Mouse (Mus musculus) myocyte (in vitro differentiated cells): Measurements from ENCODE around the gene Dgkg. TPM values are rescaled to one million over a fixed set of nuclear protein-coding genes. Genes with fewer than 3 reads are reported as not detected.

Experiments used
- H3K27me3 ChIP-seq: one replicate; pipeline ENCODE4 v1.6.1; 2011; ENCODE audit not compliant: control insufficient read depth, insufficient read depth, insufficient read length
- H3K36me3 ChIP-seq: one replicate; pipeline ENCODE4 v1.6.1; 2011; ENCODE audit not compliant: control insufficient read depth, insufficient read depth
- H3K4me2 ChIP-seq: one replicate; pipeline ENCODE4 v1.6.1; 2011; ENCODE audit warnings: low read depth, control low read depth
- H3K4me3 ChIP-seq: one replicate; pipeline ENCODE4 v1.5.1; 2011; ENCODE audit warnings: mild to moderate bottlenecking, control low read depth, moderate library complexity
- H3K79me2 ChIP-seq: one replicate; pipeline ENCODE4 v1.6.1; 2011; ENCODE audit not compliant: control insufficient read depth, insufficient read depth
- H3ac ChIP-seq: one replicate; pipeline ENCODE4 v1.6.1; 2011; ENCODE audit not compliant: control insufficient read depth, insufficient read length
- CEBPB ChIP-seq: IDR thresholded peaks from 2 replicates; pipeline ENCODE4 v1.6.1; 2011; ENCODE audit warnings: mild to moderate bottlenecking, moderate library complexity; ENCODE audit not compliant: poor library complexity, insufficient read depth, severe bottlenecking
- E2F4 ChIP-seq: IDR thresholded peaks from one replicate; pipeline ENCODE4 v1.6.1; 2011; ENCODE audit warnings: mild to moderate bottlenecking, control low read depth, moderate library complexity; ENCODE audit not compliant: insufficient read depth
- MAX ChIP-seq: IDR thresholded peaks from one replicate; pipeline ENCODE4 v1.6.1; 2011; ENCODE audit warnings: low read depth, mild to moderate bottlenecking, control low read depth
- MYOD1 ChIP-seq, 3 experiments: IDR thresholded peaks; one replicate each; pipeline ENCODE4 v1.6.1; 2011; ENCODE audit warnings: control low read depth in 2 of 3, low read depth in 2 of 3, mild to moderate bottlenecking in 2 of 3, moderate library complexity in 1 of 3; ENCODE audit not compliant: insufficient read length in 2 of 3, control insufficient read depth in 1 of 3
- MYOG ChIP-seq, 3 experiments: IDR thresholded peaks; one replicate each; pipeline ENCODE4 v1.6.1; 2011; ENCODE audit warnings: control low read depth in 2 of 3, low read depth in 2 of 3, mild to moderate bottlenecking in 2 of 3; ENCODE audit not compliant: insufficient read length in 2 of 3, control insufficient read depth in 1 of 3, insufficient read depth in 1 of 3
- POLR2A ChIP-seq: IDR thresholded peaks from one replicate; pipeline ENCODE4 v1.6.1; 2011; ENCODE audit warnings: low read depth, mild to moderate bottlenecking, control low read depth, moderate library complexity; ENCODE audit not compliant: insufficient read length
- POLR2AphosphoS2 ChIP-seq: IDR thresholded peaks from one replicate; pipeline ENCODE4 v1.6.1; 2011; ENCODE audit warnings: low read depth, control low read depth; ENCODE audit not compliant: insufficient read length
- REST ChIP-seq: IDR thresholded peaks from one replicate; pipeline ENCODE4 v1.6.1; 2011; ENCODE audit warnings: mild to moderate bottlenecking, control low read depth, moderate library complexity; ENCODE audit not compliant: insufficient read depth, insufficient read length
- SRF ChIP-seq: IDR thresholded peaks from one replicate; pipeline ENCODE4 v1.6.1; 2011; ENCODE audit warnings: low read depth; ENCODE audit not compliant: control insufficient read depth, insufficient read length
- TCF12 ChIP-seq: IDR thresholded peaks from one replicate; pipeline ENCODE4 v1.6.1; 2011; ENCODE audit warnings: mild to moderate bottlenecking, control low read depth; ENCODE audit not compliant: poor library complexity, insufficient read depth, severe bottlenecking
- TCF3 ChIP-seq: IDR thresholded peaks from one replicate; pipeline ENCODE4 v1.6.1; 2011; ENCODE audit warnings: low read depth, control low read depth; ENCODE audit not compliant: insufficient read length
- USF1 ChIP-seq: IDR thresholded peaks from one replicate; pipeline ENCODE4 v1.6.1; 2011; ENCODE audit warnings: low read depth, mild to moderate bottlenecking, control low read depth, moderate library complexity
- polyA plus RNA-seq: library from polyadenylated mRNA; unstranded; fragments of >200 nt; fragmentation: generic; extraction: Trizol; gene quantifications from one replicate; pipeline ENCODE4 v1.2.1, GENCODE M21; 2012; ENCODE audit warnings: missing spikeins

Gene Dgkg
- polyA plus RNA-seq, 1 experiment, result 0.01 TPM

GRCm38 (mm10) chr16:22438441-22439373, 218.3 kb downstream of the Dgkg start:
- Histone ChIP-seq H3K4me2 (peak overlapping the region; percentile 93), H3K36me3 (no peaks in the 10 kb centered on the region), H3ac (peak overlapping the region; percentile 29), H3K4me3 (peak overlapping the region; percentile 65), H3K27me3 (no peaks in the 10 kb centered on the region), H3K79me2 (peaks cover 3% of the 10 kb centered on the region)
- TF ChIP-seq REST, result no peak
- no peak for TF ChIP-seq TCF12
- TF ChIP-seq MYOG (IDR thresholded peaks at IDR 0.05; ENCODE audit: control insufficient read depth in 1 of 3, insufficient read depth in 1 of 3, insufficient read length in 2 of 3, low read depth in 2 of 3), result no peak
- no peak for TF ChIP-seq TCF3

- Histone ChIP-seq H3K27me3 (no peaks in the 10 kb centered on the region), H3K36me3 (peaks cover 3% of the 10 kb centered on the region), H3K4me2 (no peak overlapping the region), H3K4me3 (no peak overlapping the region), H3K79me2 (peaks cover 3% of the 10 kb centered on the region), H3ac (no peak overlapping the region)
- TF ChIP-seq TCF3 (no peak), MYOG (IDR thresholded peaks at IDR 0.05; ENCODE audit: control insufficient read depth in 1 of 3, insufficient read depth in 1 of 3, insufficient read length in 2 of 3, low read depth in 2 of 3) (peak in 1 of 3 experiments; percentile 30), REST (no peak)
Observed at GRCm38 (mm10) chr16:22436106-22436505, 220.9 kb downstream of the Dgkg start.

- TF ChIP-seq TCF3 (no peak), SRF (no peak), REST (no peak), MAX (peak; percentile 8), USF1 (no peak), MYOD1 (IDR thresholded peaks at IDR 0.05; ENCODE audit: control insufficient read depth in 1 of 3, insufficient read length in 2 of 3, low read depth in 2 of 3) (peak in 1 of 3 experiments; percentile 17), MYOG (IDR thresholded peaks at IDR 0.05; ENCODE audit: control insufficient read depth in 1 of 3, insufficient read depth in 1 of 3, insufficient read length in 2 of 3, low read depth in 2 of 3) (peak in 1 of 3 experiments; percentile 9), E2F4 (no peak), TCF12 (no peak), POLR2AphosphoS2 (no peak), POLR2A (peak; percentile 32), CEBPB (peak; percentile 92)
- peak overlapping the region; percentile 36 for H3K4me2 ChIP-seq
- H3K79me2 ChIP-seq, result peaks cover 3% of the 10 kb centered on the region
- H3K4me3 ChIP-seq, result no peak overlapping the region
- H3ac ChIP-seq, result no peak overlapping the region
- no peaks in the 10 kb centered on the region for H3K27me3 ChIP-seq
- H3K36me3 ChIP-seq, result peaks cover 3% of the 10 kb centered on the region
Observed at GRCm38 (mm10) chr16:22434530-22434929, 222.5 kb downstream of the Dgkg start.

GRCm38 (mm10) chr16:22433944-22434343, 223.1 kb downstream of the Dgkg start:
- H3K79me2 ChIP-seq, result peaks cover 3% of the 10 kb centered on the region
- TF ChIP-seq MAX, result no peak
- TF ChIP-seq REST, result no peak
- no peak for TF ChIP-seq E2F4
- TF ChIP-seq CEBPB, result no peak
- TF ChIP-seq POLR2AphosphoS2, result no peak
- no peak for TF ChIP-seq SRF
- no peak for TF ChIP-seq MYOG (IDR thresholded peaks at IDR 0.05; ENCODE audit: control insufficient read depth in 1 of 3, insufficient read depth in 1 of 3, insufficient read length in 2 of 3, low read depth in 2 of 3)
- TF ChIP-seq POLR2A, result no peak
- TF ChIP-seq MYOD1 (IDR thresholded peaks at IDR 0.05; ENCODE audit: control insufficient read depth in 1 of 3, insufficient read length in 2 of 3, low read depth in 2 of 3), result no peak
- TF ChIP-seq TCF3, result no peak
- no peak for TF ChIP-seq TCF12
- TF ChIP-seq USF1, result no peak
- H3K36me3 ChIP-seq, result peaks cover 3% of the 10 kb centered on the region
- H3K27me3 ChIP-seq, result no peaks in the 10 kb centered on the region
- H3ac ChIP-seq, result no peak overlapping the region
- no peak overlapping the region for H3K4me3 ChIP-seq
- H3K4me2 ChIP-seq, result peak overlapping the region; percentile 36

- Histone ChIP-seq H3K36me3 (peaks cover 3% of the 10 kb centered on the region), H3ac (no peak overlapping the region), H3K4me2 (no peak overlapping the region), H3K27me3 (no peaks in the 10 kb centered on the region), H3K4me3 (no peak overlapping the region), H3K79me2 (peaks cover 3% of the 10 kb centered on the region)
- TF ChIP-seq REST (no peak), POLR2A (no peak), POLR2AphosphoS2 (no peak), TCF12 (no peak), USF1 (no peak), E2F4 (no peak), MYOD1 (IDR thresholded peaks at IDR 0.05; ENCODE audit: control insufficient read depth in 1 of 3, insufficient read length in 2 of 3, low read depth in 2 of 3) (no peak), TCF3 (no peak), SRF (no peak), CEBPB (no peak), MAX (no peak)
Observed at GRCm38 (mm10) chr16:22431773-22432172, 225.2 kb downstream of the Dgkg start.
